Mouse (Mus musculus) yolk sac, embryonic 10.5 days (tissue): ENCODE measurements around the gene Rnf169.

Source experiments
- DNase-seq: peaks from one replicate; pipeline ENCODE4 v3.0.0-alpha.2; 2017; ENCODE audit warnings: low spot score

Gene Rnf169

GRCm38 (mm10) chr7:99946356-99946755 lies 33.9 kb downstream of the Rnf169 start:
- DNase-seq, result no peak

GRCm38 (mm10) chr7:99945939-99946338 lies 34.3 kb downstream of the Rnf169 start:
- no peak for DNase-seq

GRCm38 (mm10) chr7:99945012-99945411 lies 35.2 kb downstream of the Rnf169 start:
- peak; percentile 51 for DNase-seq

- no peak for DNase-seq
Observed at GRCm38 (mm10) chr7:99944520-99944919, 35.7 kb downstream of the Rnf169 start.

GRCm38 (mm10) chr7:99940669-99941068 lies 39.6 kb downstream of the Rnf169 start:
- no peak for DNase-seq

GRCm38 (mm10) chr7:99935758-99936157 lies 44.5 kb downstream of the Rnf169 start:
- DNase-seq, result no peak

GRCm38 (mm10) chr7:99926916-99927714 lies 53.1 kb downstream of the Rnf169 start:
- DNase-seq, result no peak

GRCm38 (mm10) chr7:99920416-99920815 lies 59.8 kb downstream of the Rnf169 start:
- no peak for DNase-seq

- DNase-seq, result no peak
Observed at GRCm38 (mm10) chr7:99919971-99920370, 60.3 kb downstream of the Rnf169 start.

GRCm38 (mm10) chr7:99919164-99919563 lies 61.1 kb downstream of the Rnf169 start:
- no peak for DNase-seq

GRCm38 (mm10) chr7:99917320-99917844 lies 62.9 kb downstream of the Rnf169 start:
- no peak for DNase-seq

GRCm38 (mm10) chr7:99916741-99917319 lies 63.4 kb downstream of the Rnf169 start:
- no peak for DNase-seq

GRCm38 (mm10) chr7:99915511-99915910 lies 64.7 kb downstream of the Rnf169 start:
- no peak for DNase-seq

GRCm38 (mm10) chr7:99914316-99914715 lies 65.9 kb downstream of the Rnf169 start:
- no peak for DNase-seq

GRCm38 (mm10) chr7:99911038-99911437 lies 69.2 kb downstream of the Rnf169 start:
- DNase-seq, result no peak

GRCm38 (mm10) chr7:99907463-99907862 lies 72.8 kb downstream of the Rnf169 start:
- no peak for DNase-seq

- no peak for DNase-seq
Observed at GRCm38 (mm10) chr7:99906346-99906745, 73.9 kb downstream of the Rnf169 start.

GRCm38 (mm10) chr7:99904421-99905005 lies 75.7 kb downstream of the Rnf169 start:
- DNase-seq, result peak; percentile 16

GRCm38 (mm10) chr7:99902918-99903665 lies 77.2 kb downstream of the Rnf169 start:
- DNase-seq, result no peak

GRCm38 (mm10) chr7:99902208-99902607 lies 78.0 kb downstream of the Rnf169 start:
- DNase-seq, result no peak

GRCm38 (mm10) chr7:99896905-99897304 lies 83.3 kb downstream of the Rnf169 start:
- DNase-seq, result no peak

- DNase-seq, result no peak
Observed at GRCm38 (mm10) chr7:99894478-99894877, 85.8 kb downstream of the Rnf169 start.
